Mouse (Mus musculus) liver, embryonic 11.5 days (tissue): ENCODE data around the gene Ttc39b. TPM values are rescaled to one million over a fixed set of nuclear protein-coding genes. Genes with fewer than 3 reads are reported as not detected.

Source experiments
- ATAC-seq: fragments of 200-750 bp; cut with Nextera tagmentation; replicated peaks from 2 replicates; pipeline ENCODE4 v1.8.0; 2017; ENCODE audit warnings: moderate number of reproducible peaks, mild to moderate bottlenecking, moderate TSS enrichment, moderate library complexity; ENCODE audit not compliant: low FRiP score
- DNase-seq: peaks from one replicate; pipeline ENCODE4 v3.0.0-alpha.2; 2017; ENCODE audit warnings: low spot score
- H3K27ac ChIP-seq: fragments of 300-500 bp; sonication (generic); 2 replicates; pipeline ENCODE4 v1.5.1; 2014; ENCODE audit warnings: mild to moderate bottlenecking, low read depth, low read length, control low read depth
- H3K27me3 ChIP-seq: fragments of 300-500 bp; sonication (generic); replicated peaks from 2 replicates; pipeline ENCODE4 v1.6.1; 2014; ENCODE audit warnings: low read length, mixed read lengths; ENCODE audit not compliant: control insufficient read depth, insufficient read depth
- H3K36me3 ChIP-seq: fragments of 300-500 bp; sonication (generic); 2 replicates; pipeline ENCODE4 v1.6.1; 2014; ENCODE audit warnings: mild to moderate bottlenecking, low read length, moderate library complexity, mixed read lengths; ENCODE audit not compliant: control insufficient read depth, insufficient read depth
- H3K4me1 ChIP-seq: fragments of 300-500 bp; sonication (generic); replicated peaks from 2 replicates; pipeline ENCODE4 v1.6.1; 2014; ENCODE audit warnings: low read length, mixed read lengths; ENCODE audit not compliant: control insufficient read depth, insufficient read depth
- H3K4me2 ChIP-seq: fragments of 300-500 bp; sonication (generic); 2 replicates; pipeline ENCODE4 v1.6.1; 2014; ENCODE audit warnings: mild to moderate bottlenecking, control low read depth, moderate library complexity
- H3K4me3 ChIP-seq: fragments of 300-500 bp; sonication (generic); 2 replicates; pipeline ENCODE4 v1.5.1; 2014; ENCODE audit warnings: low read depth, low read length, control low read depth
- H3K9ac ChIP-seq: fragments of 300-500 bp; sonication (generic); 2 replicates; pipeline ENCODE4 v1.6.1; 2014; ENCODE audit warnings: low read depth, low read length, control low read depth
- H3K9me3 ChIP-seq: fragments of 300-500 bp; sonication (generic); 2 replicates; pipeline ENCODE4 v1.6.1; 2016; ENCODE audit warnings: low read length, inconsistent platforms, mixed read lengths; ENCODE audit not compliant: control insufficient read depth
- WGBS: fragments of 180-500 bp; shearing (Covaris S2); extraction: QIAGEN DNeasy Blood & Tissue Kit; methylation state at CpG from one replicate; pipeline ENCODE4 v1.1.7; 2014; 5-methylcytosine and 5-hydroxymethylcytosine counted together
- polyA plus RNA-seq: library from polyadenylated mRNA; unstranded; fragments of >200 nt; fragmentation: Nextera tagmentation; extraction: Ambion mirVana; gene quantifications from 2 replicates; pipeline ENCODE4 v1.2.1, GENCODE M21; 2014

The Ttc39b gene
- polyA plus RNA-seq, 1 experiment from 2014 or later, result 5.1 TPM

DNA sequence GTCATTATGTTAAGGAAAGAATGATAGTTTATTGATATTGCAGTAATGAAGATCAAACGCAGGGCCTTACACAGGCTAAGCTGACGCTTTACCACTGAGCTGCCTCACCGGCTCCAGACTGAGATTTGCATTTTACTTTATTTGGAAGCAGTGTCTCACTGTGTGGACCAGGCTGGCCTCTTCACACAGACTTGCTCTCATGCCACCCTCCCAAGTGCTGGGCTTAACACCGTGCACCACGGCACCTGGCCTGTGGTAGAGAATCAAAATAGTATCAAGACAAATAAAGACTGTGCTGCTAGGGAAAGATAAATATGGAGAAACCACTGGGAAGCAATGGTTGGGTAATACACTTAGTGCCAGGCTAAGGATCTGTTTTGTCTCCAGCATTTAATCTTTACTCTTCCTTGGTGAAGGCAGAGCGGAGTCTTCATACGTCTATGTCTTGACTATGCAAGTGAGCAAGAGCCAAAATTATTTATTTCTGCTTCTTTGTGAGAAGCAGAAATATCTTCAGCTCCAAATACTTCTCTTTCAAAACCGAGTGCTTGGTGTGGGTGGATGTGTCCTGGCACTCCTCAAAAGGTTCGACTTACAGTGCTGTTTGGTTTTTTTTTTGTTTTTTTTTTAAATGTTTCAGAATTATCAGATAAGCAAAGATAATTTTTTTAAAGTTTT is 19.2 kb upstream of the Ttc39b start:
- 74% methylated on average over 9 of the region's 9 CpGs for WGBS
- H3K36me3 ChIP-seq, result no peaks in the 10 kb centered on the region
- no peaks in the 10 kb centered on the region; the same call in 1 of the 2 replicates for H3K27me3 ChIP-seq
- H3K4me2 ChIP-seq, result no peak overlapping the region
- H3K9me3 ChIP-seq, result no peaks in the 10 kb centered on the region
- no peaks in the 10 kb centered on the region for H3K4me1 ChIP-seq
- no peak overlapping the region for H3K4me3 ChIP-seq
- ATAC-seq (no peak), DNase-seq (no peak)
- no peak overlapping the region for H3K9ac ChIP-seq
- H3K27ac ChIP-seq, result no peak overlapping the region

DNA sequence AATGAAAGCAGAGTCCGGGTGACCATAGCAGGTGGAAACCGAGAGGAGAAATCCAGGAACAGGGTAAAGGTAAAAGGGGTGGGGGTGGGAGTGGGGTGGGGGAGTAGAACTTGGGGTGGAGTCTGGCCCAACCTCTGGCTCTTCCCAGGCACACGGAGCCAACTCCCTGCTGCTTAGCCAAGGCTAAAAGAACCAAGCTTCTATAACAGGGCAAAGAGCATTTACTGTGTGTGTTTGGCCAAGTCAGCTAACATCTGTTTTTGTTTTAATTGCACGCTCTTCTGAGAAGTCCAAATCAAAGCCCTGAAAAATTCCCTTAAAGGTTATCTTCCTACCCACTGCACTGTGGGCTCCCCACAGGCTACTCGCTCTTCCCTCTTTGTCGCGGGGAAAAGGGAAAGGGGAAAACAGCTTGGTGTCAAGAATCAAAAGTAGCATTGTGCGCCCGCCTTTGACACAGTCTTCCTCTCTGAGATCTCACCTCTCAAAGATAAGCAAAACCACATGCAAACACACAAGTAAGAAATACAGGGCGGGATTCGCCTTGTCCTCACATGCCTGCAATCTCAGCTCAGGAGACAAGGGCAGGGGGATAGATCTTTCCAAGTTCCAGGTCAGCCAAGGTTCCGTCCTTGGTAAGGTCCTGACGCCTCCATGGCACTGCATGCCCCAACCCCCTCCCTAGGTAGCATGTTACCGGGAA is 18.4 kb upstream of the Ttc39b start:
- ATAC-seq (no peak), DNase-seq (no peak)
- Histone ChIP-seq H3K27ac (no peak overlapping the region), H3K27me3 (no peaks in the 10 kb centered on the region; the same call in 1 of the 2 replicates), H3K4me3 (no peak overlapping the region), H3K4me2 (no peak overlapping the region), H3K9ac (no peak overlapping the region), H3K9me3 (no peaks in the 10 kb centered on the region), H3K4me1 (no peaks in the 10 kb centered on the region), H3K36me3 (no peaks in the 10 kb centered on the region)
- 39% methylated on average over 14 of the region's 14 CpGs for WGBS

- Histone ChIP-seq H3K9me3 (no peaks in the 10 kb centered on the region), H3K27ac (no peak overlapping the region), H3K4me1 (no peaks in the 10 kb centered on the region), H3K27me3 (no peaks in the 10 kb centered on the region; the same call in 1 of the 2 replicates), H3K4me3 (no peak overlapping the region), H3K36me3 (no peaks in the 10 kb centered on the region), H3K9ac (no peak overlapping the region), H3K4me2 (no peak overlapping the region)
- 82% methylated on average over 1 of the region's 1 CpGs for WGBS
- no peak for ATAC-seq
- DNase-seq, result no peak
Measured at GRCm38 (mm10) chr4:83339393-83339792, 15.3 kb upstream of the Ttc39b start.

- DNase-seq, result no peak
- Histone ChIP-seq H3K27me3 (no peaks in the 10 kb centered on the region; the same call in 1 of the 2 replicates), H3K36me3 (no peaks in the 10 kb centered on the region), H3K9ac (no peak overlapping the region), H3K4me1 (no peaks in the 10 kb centered on the region), H3K4me2 (no peak overlapping the region), H3K9me3 (no peaks in the 10 kb centered on the region), H3K27ac (no peak overlapping the region), H3K4me3 (no peak overlapping the region)
- 57% methylated on average over 3 of the region's 3 CpGs for whole genome bisulfite sequencing
- ATAC-seq, result no peak
Measured at GRCm38 (mm10) chr4:83337717-83338116, 13.7 kb upstream of the Ttc39b start.

DNA sequence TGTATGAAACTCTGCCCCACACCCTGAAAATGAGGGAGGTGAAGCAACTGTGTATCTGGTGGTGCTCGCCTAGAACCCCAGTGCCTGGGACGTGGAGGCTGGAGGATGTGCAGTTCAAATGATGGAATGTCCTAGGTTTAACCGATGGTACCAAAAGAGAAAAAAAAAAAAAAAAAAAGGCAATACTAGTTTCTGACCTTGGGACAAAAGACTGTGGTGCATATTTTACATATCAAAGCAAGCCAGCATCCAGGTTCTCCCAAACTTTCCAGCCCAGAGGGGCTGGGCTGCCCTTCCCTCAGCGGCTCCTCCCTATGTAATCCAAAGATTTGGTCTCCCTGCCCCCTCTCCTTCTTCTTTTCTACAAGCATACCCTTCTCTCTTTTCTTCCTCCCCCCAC is 6.3 kb upstream of the Ttc39b start:
- no peak overlapping the region for H3K4me2 ChIP-seq
- H3K27ac ChIP-seq, result no peak overlapping the region
- H3K9ac ChIP-seq, result no peak overlapping the region
- H3K4me3 ChIP-seq, result no peak overlapping the region
- WGBS, result 71% methylated on average over 4 of the region's 4 CpGs
- ATAC-seq (no peak), DNase-seq (no peak)
- H3K36me3 ChIP-seq, result no peaks in the 10 kb centered on the region
- H3K9me3 ChIP-seq, result no peaks in the 10 kb centered on the region
- peaks cover 4% of the 10 kb centered on the region; the same call in 1 of the 2 replicates for H3K4me1 ChIP-seq
- H3K27me3 ChIP-seq, result no peaks in the 10 kb centered on the region

DNA sequence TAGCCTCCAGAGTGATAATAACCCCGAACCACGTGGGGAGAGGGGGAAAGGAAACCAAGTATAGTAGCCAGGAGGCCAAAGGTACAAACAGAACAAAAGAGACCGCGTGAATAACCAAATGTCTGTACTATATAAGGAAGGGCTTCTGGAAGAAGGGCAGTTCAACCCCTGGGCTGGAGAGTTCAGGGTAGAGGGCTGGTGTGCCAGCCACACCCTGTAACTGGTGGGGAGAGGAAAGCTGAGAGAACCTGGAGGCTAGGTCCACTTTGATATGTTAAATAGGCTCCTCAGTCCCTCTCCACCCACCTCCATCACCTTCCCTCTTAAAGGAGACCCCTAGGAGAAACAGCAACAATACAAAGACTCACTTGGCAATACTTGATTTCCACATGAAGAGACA is 5.6 kb upstream of the Ttc39b start:
- Histone ChIP-seq H3K36me3 (no peaks in the 10 kb centered on the region), H3K4me2 (no peak overlapping the region), H3K4me1 (peaks cover 4% of the 10 kb centered on the region; the same call in 1 of the 2 replicates), H3K27me3 (no peaks in the 10 kb centered on the region), H3K4me3 (no peak overlapping the region), H3K9ac (no peak overlapping the region), H3K27ac (no peak overlapping the region), H3K9me3 (no peaks in the 10 kb centered on the region)
- 40% methylated on average over 4 of the region's 4 CpGs for WGBS
- ATAC-seq (no peak), DNase-seq (no peak)

- Histone ChIP-seq H3K27ac (no peak overlapping the region), H3K4me2 (no peak overlapping the region), H3K9ac (no peak overlapping the region), H3K27me3 (no peaks in the 10 kb centered on the region), H3K4me1 (peaks cover 4% of the 10 kb centered on the region; the same call in 1 of the 2 replicates), H3K9me3 (no peaks in the 10 kb centered on the region), H3K4me3 (no peak overlapping the region), H3K36me3 (no peaks in the 10 kb centered on the region)
- 47% methylated on average over 9 of the region's 9 CpGs for WGBS
- ATAC-seq, result no peak
- no peak for DNase-seq
Measured at GRCm38 (mm10) chr4:83328026-83328945, 4.2 kb upstream of the Ttc39b start.

GRCm38 (mm10) chr4:83327526-83327925 is 3.5 kb upstream of the Ttc39b start:
- no peak overlapping the region for H3K4me2 ChIP-seq
- no peaks in the 10 kb centered on the region for H3K9me3 ChIP-seq
- ATAC-seq, result no peak
- H3K36me3 ChIP-seq, result no peaks in the 10 kb centered on the region
- H3K9ac ChIP-seq, result no peak overlapping the region
- no peak overlapping the region for H3K27ac ChIP-seq
- 38% methylated on average over 4 of the region's 4 CpGs for WGBS
- peaks cover 3% of the 10 kb centered on the region; the same call in 1 of the 2 replicates for H3K27me3 ChIP-seq
- no peak for DNase-seq
- no peak overlapping the region for H3K4me3 ChIP-seq
- H3K4me1 ChIP-seq, result peaks cover 7% of the 10 kb centered on the region; the same call in 1 of the 2 replicates
